Mouse (Mus musculus) neural tube, embryonic 14.5 days (tissue): ENCODE measurements around the gene Cep97. TPM values are rescaled to one million over a fixed set of nuclear protein-coding genes. Genes with fewer than 3 reads are reported as not detected.

Source experiments
- ATAC-seq: fragments of 200-750 bp; cut with Nextera tagmentation; 2 replicates; pipeline ENCODE4 v1.8.0; 2017; ENCODE audit warnings: low read depth, mild to moderate bottlenecking, moderate TSS enrichment, moderate library complexity
- H3K27ac ChIP-seq: fragments of 300-500 bp; sonication (generic); 2 replicates; pipeline ENCODE4 v1.5.1; 2014; ENCODE audit warnings: low read depth, mild to moderate bottlenecking, control low read depth, low read length, moderate library complexity, mixed read lengths
- H3K27me3 ChIP-seq: fragments of 300-500 bp; sonication (generic); 2 replicates; pipeline ENCODE4 v1.6.1; 2014; ENCODE audit warnings: low read length; ENCODE audit not compliant: control insufficient read depth, insufficient read depth
- H3K36me3 ChIP-seq: fragments of 300-500 bp; sonication (generic); 2 replicates; pipeline ENCODE4 v1.6.1; 2014; ENCODE audit warnings: low read length, mixed read lengths; ENCODE audit not compliant: control insufficient read depth, insufficient read depth
- H3K4me1 ChIP-seq: fragments of 300-500 bp; sonication (generic); 2 replicates; pipeline ENCODE4 v1.6.1; 2014; ENCODE audit warnings: low read length; ENCODE audit not compliant: control insufficient read depth, insufficient read depth
- H3K4me2 ChIP-seq: fragments of 300-500 bp; sonication (generic); 2 replicates; pipeline ENCODE4 v1.6.1; 2014; ENCODE audit warnings: mild to moderate bottlenecking, low read depth, low read length, control low read depth
- H3K4me3 ChIP-seq: fragments of 300-500 bp; sonication (generic); 2 replicates; pipeline ENCODE4 v1.5.1; 2014; ENCODE audit warnings: low read depth, low read length, control low read depth, mixed read lengths
- H3K9ac ChIP-seq: fragments of 300-500 bp; sonication (generic); replicated peaks from 2 replicates; pipeline ENCODE4 v1.6.1; 2014; ENCODE audit warnings: low read depth, mild to moderate bottlenecking, control low read depth, low read length, mixed read lengths
- H3K9me3 ChIP-seq: fragments of 300-500 bp; sonication (generic); 2 replicates; pipeline ENCODE4 v1.6.1; 2016; ENCODE audit warnings: low read length; ENCODE audit not compliant: control insufficient read depth
- WGBS: fragments of 180-500 bp; shearing (Covaris S2); extraction: QIAGEN DNeasy Blood & Tissue Kit; methylation state at CpG from one replicate; pipeline ENCODE4 v1.1.7; 2014; 5-methylcytosine and 5-hydroxymethylcytosine counted together
- polyA plus RNA-seq: library from polyadenylated mRNA; unstranded; fragments of >200 nt; fragmentation: Nextera tagmentation; extraction: Ambion mirVana; gene quantifications from 2 replicates; pipeline ENCODE4 v1.2.1, GENCODE M21; 2014

The Cep97 gene
- polyA plus RNA-seq, 1 experiment from 2014 or later = 18.9 TPM

GRCm38 (mm10) chr16:55894893-55895650, 39.6 kb downstream of the Cep97 start, which contains the start of gene Nxpe3:
TSS of gene Nxpe3 (minus strand) at chr16:55895285.
- Histone ChIP-seq H3K4me1 (no peaks in the 10 kb centered on the region; the same call in 1 of the 2 replicates), H3K4me3 (peak within 1 kb of the TSS; percentile 76), H3K27ac (peak within 1 kb of the TSS; percentile 79), H3K9me3 (no peaks in the 10 kb centered on the region), H3K36me3 (no peaks in the 10 kb centered on the region), H3K9ac (peak within 1 kb of the TSS; percentile 89), H3K4me2 (peak within 1 kb of the TSS; percentile 53), H3K27me3 (no peaks in the 10 kb centered on the region)
- ATAC-seq = peak; percentile 96
- WGBS = under 1% methylated on average over 72 of the region's 74 CpGs

DNA sequence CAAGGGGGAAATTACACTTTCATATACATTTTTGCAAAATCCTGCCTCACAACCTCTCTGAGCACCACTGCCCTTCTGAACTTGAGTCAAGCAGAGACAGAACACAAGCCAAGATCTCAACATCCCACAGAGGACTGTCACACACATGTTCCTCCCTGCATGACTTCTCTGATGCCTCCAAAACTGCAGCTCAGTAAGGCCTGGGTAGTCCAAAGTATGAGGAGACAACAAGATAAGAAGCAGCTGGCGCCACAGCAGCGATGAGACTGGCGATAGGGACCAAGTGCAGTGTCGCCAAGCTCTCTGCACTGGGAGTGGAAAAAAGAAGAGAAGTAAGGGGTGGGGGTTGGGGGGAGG, 40.1 kb downstream of the Cep97 start:
- no peaks in the 10 kb centered on the region; the same call in 1 of the 2 replicates for H3K4me1 ChIP-seq
- peak overlapping the region; percentile 76 for H3K4me3 ChIP-seq
- H3K9me3 ChIP-seq = no peaks in the 10 kb centered on the region
- H3K9ac ChIP-seq = peak overlapping the region; percentile 89
- H3K27ac ChIP-seq = peak overlapping the region; percentile 79
- WGBS = 0% methylated on average over 4 of the region's 4 CpGs
- H3K4me2 ChIP-seq = peak overlapping the region; percentile 53
- H3K27me3 ChIP-seq = no peaks in the 10 kb centered on the region
- ATAC-seq = no peak
- no peaks in the 10 kb centered on the region for H3K36me3 ChIP-seq

GRCm38 (mm10) chr16:55893410-55894107, 41.1 kb downstream of the Cep97 start:
- Histone ChIP-seq H3K4me1 (no peaks in the 10 kb centered on the region; the same call in 1 of the 2 replicates), H3K27me3 (no peaks in the 10 kb centered on the region), H3K9ac (no peak overlapping the region), H3K9me3 (no peaks in the 10 kb centered on the region), H3K36me3 (no peaks in the 10 kb centered on the region), H3K4me3 (no peak overlapping the region), H3K27ac (no peak overlapping the region), H3K4me2 (no peak overlapping the region; the same call in 1 of the 2 replicates)
- WGBS = 86% methylated on average over 8 of the region's 8 CpGs
- ATAC-seq = no peak

DNA sequence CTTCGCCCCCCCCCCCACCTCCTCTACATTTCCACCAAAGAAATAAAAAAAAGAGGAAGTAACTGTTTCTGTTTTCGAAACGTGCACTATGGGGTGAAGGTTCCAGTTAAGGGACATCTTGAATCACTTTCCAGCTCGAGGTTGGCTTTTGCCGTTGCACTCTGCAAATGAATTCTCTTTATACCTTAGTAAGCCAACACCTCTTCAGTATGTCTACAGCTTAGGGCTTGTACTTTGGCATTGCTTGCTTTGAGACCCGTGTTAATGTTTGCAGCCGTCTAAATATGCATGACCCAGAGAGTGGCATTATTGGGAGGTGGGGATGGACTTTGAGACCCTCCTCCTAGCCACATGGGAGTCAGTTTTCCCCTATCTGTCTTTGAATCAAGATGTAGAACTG, 42.2 kb downstream of the Cep97 start:
- Histone ChIP-seq H3K36me3 (0 out of 2 replicates have a peak, but pooled peaks cover 3% of the 10 kb centered on the region), H3K27ac (no peak overlapping the region), H3K4me2 (no peak overlapping the region), H3K4me3 (no peak overlapping the region), H3K27me3 (no peaks in the 10 kb centered on the region), H3K9me3 (no peaks in the 10 kb centered on the region), H3K9ac (no peak overlapping the region), H3K4me1 (no peaks in the 10 kb centered on the region; the same call in 1 of the 2 replicates)
- 80% methylated on average over 6 of the region's 7 CpGs for WGBS
- no peak for ATAC-seq

GRCm38 (mm10) chr16:55891346-55891745, 43.3 kb downstream of the Cep97 start:
- Histone ChIP-seq H3K27me3 (no peaks in the 10 kb centered on the region), H3K4me3 (no peak overlapping the region), H3K27ac (no peak overlapping the region), H3K4me1 (no peaks in the 10 kb centered on the region; the same call in 1 of the 2 replicates), H3K9ac (no peak overlapping the region), H3K9me3 (no peaks in the 10 kb centered on the region), H3K36me3 (0 out of 2 replicates have a peak, but pooled peaks cover 5% of the 10 kb centered on the region), H3K4me2 (no peak overlapping the region)
- 96% methylated on average over 7 of the region's 7 CpGs for WGBS
- no peak for ATAC-seq

GRCm38 (mm10) chr16:55890346-55891136, 44.1 kb downstream of the Cep97 start:
- no peak for ATAC-seq

GRCm38 (mm10) chr16:55889451-55889850, 45.2 kb downstream of the Cep97 start:
- no peak overlapping the region for H3K9ac ChIP-seq
- 91% methylated on average over 3 of the region's 3 CpGs for WGBS
- no peak overlapping the region for H3K4me2 ChIP-seq
- no peak overlapping the region for H3K27ac ChIP-seq
- no peaks in the 10 kb centered on the region for H3K27me3 ChIP-seq
- ATAC-seq = no peak
- H3K4me1 ChIP-seq = no peaks in the 10 kb centered on the region; the same call in 1 of the 2 replicates
- H3K36me3 ChIP-seq = 0 out of 2 replicates have a peak, but pooled peaks cover 5% of the 10 kb centered on the region
- no peak overlapping the region for H3K4me3 ChIP-seq
- H3K9me3 ChIP-seq = no peaks in the 10 kb centered on the region

More at GRCm38 (mm10) chr16:55890346-55891136, 44.1 kb downstream of the Cep97 start:
- no peaks in the 10 kb centered on the region for H3K27me3 ChIP-seq
- H3K4me1 ChIP-seq = no peaks in the 10 kb centered on the region; the same call in 1 of the 2 replicates
- H3K36me3 ChIP-seq = 0 out of 2 replicates have a peak, but pooled peaks cover 5% of the 10 kb centered on the region
- no peak overlapping the region for H3K4me3 ChIP-seq
- no peak overlapping the region for H3K4me2 ChIP-seq
- H3K9me3 ChIP-seq = no peaks in the 10 kb centered on the region
- no peak overlapping the region for H3K9ac ChIP-seq
- 91% methylated on average over 19 of the region's 19 CpGs for WGBS
- no peak overlapping the region for H3K27ac ChIP-seq

GRCm38 (mm10) chr16:55888584-55888960, 46.1 kb downstream of the Cep97 start:
- H3K9ac ChIP-seq = no peak overlapping the region
- no peak for ATAC-seq
- H3K4me2 ChIP-seq = no peak overlapping the region
- no peaks in the 10 kb centered on the region for H3K27me3 ChIP-seq
- H3K27ac ChIP-seq = no peak overlapping the region
- 0 out of 2 replicates have a peak, but pooled peaks cover 5% of the 10 kb centered on the region for H3K36me3 ChIP-seq
- H3K9me3 ChIP-seq = no peaks in the 10 kb centered on the region
- no peak overlapping the region for H3K4me3 ChIP-seq
- 90% methylated on average over 3 of the region's 3 CpGs for WGBS
- H3K4me1 ChIP-seq = no peaks in the 10 kb centered on the region
